Mouse (Mus musculus) kidney, adult 2 months (tissue): ENCODE results near the gene Il27. TPM values are rescaled to one million over a fixed set of nuclear protein-coding genes. Genes with fewer than 3 reads are reported as not detected.
A peak's percentile ranks its signal among the peaks of the same experiment; 100 is the strongest.
"Not testable (repeated sequence)": the region's sequence is repeated elsewhere in the genome, so short reads cannot be mapped to it uniquely, and the experiment has no call there.

ENCODE experiments used
- DNase-seq: peaks from one replicate; pipeline ENCODE4 v3.0.0; 2021
- H3K27ac ChIP-seq: fragments of 200-500 bp; 2 replicates; pipeline ENCODE4 v1.5.1; 2012; ENCODE audit warnings: low read depth, low read length, control low read depth, inconsistent platforms; ENCODE audit not compliant: insufficient read depth
- H3K27me3 ChIP-seq: fragments of 200-500 bp; replicated peaks from 2 replicates; pipeline ENCODE4 v1.6.1; 2012; ENCODE audit warnings: mild to moderate bottlenecking, moderate library complexity, low read length, inconsistent platforms; ENCODE audit not compliant: control insufficient read depth, insufficient read depth
- H3K36me3 ChIP-seq: fragments of 200-500 bp; 2 replicates; pipeline ENCODE4 v1.6.1; 2012; ENCODE audit warnings: mild to moderate bottlenecking, moderate library complexity, low read length, inconsistent platforms; ENCODE audit not compliant: control insufficient read depth, insufficient read depth
- H3K4me1 ChIP-seq: fragments of 200-500 bp; 2 replicates; pipeline ENCODE4 v1.6.1; 2011; ENCODE audit warnings: low read length; ENCODE audit not compliant: control insufficient read depth, insufficient read depth
- H3K4me3 ChIP-seq: fragments of 200-500 bp; 2 replicates; pipeline ENCODE4 v1.5.1; 2011; ENCODE audit warnings: mild to moderate bottlenecking, low read depth, low read length, control low read depth; ENCODE audit not compliant: insufficient read depth
- CTCF ChIP-seq: fragments of 200-500 bp; conservative IDR thresholded peaks from 2 replicates; pipeline ENCODE4 v1.5.1; 2011; ENCODE audit warnings: low read depth, mild to moderate bottlenecking, control low read depth, low read length, moderate library complexity, mixed read lengths; ENCODE audit not compliant: insufficient read depth, insufficient read length
- POLR2A ChIP-seq: fragments of 200-500 bp; IDR thresholded peaks from one replicate; pipeline ENCODE4 v1.6.1; 2011; ENCODE audit warnings: low read depth, low read length, control low read depth
- WGBS: fragments of 180-500 bp; shearing (Covaris S2); methylation state at CpG from one replicate; pipeline ENCODE4 v1.1.7; 2018; 5-methylcytosine and 5-hydroxymethylcytosine counted together
- polyA plus RNA-seq: library from polyadenylated mRNA; depleted of rRNA; stranded (reverse); fragments of >200 nt; gene quantifications from 2 replicates; pipeline ENCODE4 v1.2.3, GENCODE M21; 2012; rRNA removed

Gene Il27
- polyA plus RNA-seq, result 0.13 TPM in 1 of 2 replicates, not detected in the other

DNA sequence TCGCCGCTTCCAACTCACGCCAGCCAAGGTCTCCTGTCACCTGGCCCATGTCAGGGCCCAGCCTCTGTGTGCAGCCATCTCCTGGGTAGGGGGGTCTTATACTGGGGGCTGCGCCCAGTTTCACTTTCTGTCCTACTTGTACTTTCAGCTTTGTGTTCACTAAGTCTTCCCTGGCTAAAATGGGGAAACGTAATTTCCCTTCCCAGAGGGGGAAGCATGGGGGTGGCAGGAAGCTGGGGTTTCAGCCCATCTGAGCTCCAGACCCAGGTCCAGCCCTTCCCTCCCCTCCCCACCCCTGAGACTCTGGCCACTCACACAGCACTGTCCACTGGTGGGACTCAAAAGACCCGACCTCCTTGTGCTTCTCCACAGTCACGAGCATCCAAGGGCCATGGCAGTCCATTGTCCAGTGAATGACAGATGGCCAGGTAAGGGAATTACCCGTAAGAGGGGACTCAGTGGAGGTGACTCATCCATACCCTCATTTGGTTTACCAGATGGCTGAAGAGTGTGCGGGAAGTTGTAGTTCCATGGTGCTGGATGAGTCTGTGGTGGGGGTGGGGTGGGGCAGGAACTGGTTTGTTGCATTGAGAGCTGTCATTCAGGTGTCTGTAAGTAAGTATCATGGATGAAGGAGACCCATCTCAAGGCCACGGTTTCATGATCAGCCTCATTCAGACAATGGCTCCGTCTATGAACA is at the start of gene Il27:
Gene Il27 (minus strand): TSS at position 80 of the 700 bp plus-strand sequence.
- no peak for TF ChIP-seq CTCF
- DNase-seq, result no peak
- Histone ChIP-seq H3K4me1 (no peaks in the 10 kb centered on the region), H3K27me3 (no peaks in the 10 kb centered on the region), H3K36me3 (no peaks in the 10 kb centered on the region), H3K27ac (no peak within 1 kb of the TSS), H3K4me3 (no peak within 1 kb of the TSS)
- 82% methylated on average over 11 of the region's 11 CpGs for WGBS

- peak overlapping the region; percentile 24; the same call in 1 of the 2 replicates for H3K27ac ChIP-seq
- WGBS, result 45% methylated on average over 3 of the region's 3 CpGs
- DNase-seq, result no peak
- no peaks in the 10 kb centered on the region for H3K36me3 ChIP-seq
- no peaks in the 10 kb centered on the region for H3K4me1 ChIP-seq
- H3K4me3 ChIP-seq, result no peak overlapping the region
- no peak for TF ChIP-seq POLR2A
- TF ChIP-seq CTCF, result no peak
- no peaks in the 10 kb centered on the region for H3K27me3 ChIP-seq
Measured at GRCm38 (mm10) chr7:126644345-126644744, 49.6 kb upstream of the Il27 start.

GRCm38 (mm10) chr7:126643244-126643617 is 48.5 kb upstream of the Il27 start:
- not testable (repeated sequence) for H3K27ac ChIP-seq, H3K4me3 ChIP-seq, H3K4me1 ChIP-seq, H3K27me3 ChIP-seq, H3K36me3 ChIP-seq
- peak; percentile 58 for DNase-seq
- TF ChIP-seq CTCF, result peak; percentile 52
- 6% methylated on average over 3 of the region's 3 CpGs for WGBS

DNA sequence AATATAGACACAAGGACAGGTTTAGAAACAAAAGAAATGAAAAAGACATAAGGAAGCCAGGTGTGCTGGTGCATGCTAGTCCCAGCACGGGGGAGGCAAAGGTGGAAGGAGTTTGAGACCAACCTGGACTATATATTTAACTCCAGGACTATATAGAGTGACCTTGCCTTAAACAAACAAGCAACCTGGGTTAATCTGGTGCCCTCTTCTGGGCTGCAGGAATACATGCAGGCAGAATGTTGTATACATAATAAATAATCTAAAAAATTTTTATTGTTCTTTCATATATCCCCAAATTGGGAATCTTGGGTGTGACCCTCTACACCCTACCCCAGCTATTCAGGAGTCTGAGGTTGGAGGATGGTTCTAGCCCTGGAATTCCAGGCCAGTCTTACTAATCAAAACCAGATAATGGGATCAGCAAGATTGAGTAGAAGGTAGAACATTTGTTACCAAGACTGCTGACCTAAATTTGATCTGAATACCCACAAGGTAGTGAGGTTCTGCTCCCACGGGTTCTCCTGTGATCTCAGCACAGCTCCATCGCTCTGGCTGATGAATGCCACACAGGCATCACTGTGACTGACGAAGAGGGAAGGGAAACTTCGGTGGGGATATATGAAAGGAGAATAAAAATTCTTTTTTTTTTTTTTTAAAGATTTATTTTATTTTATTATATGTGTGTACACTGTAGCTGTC is 48.0 kb upstream of the Il27 start:
- no peaks in the 10 kb centered on the region for H3K36me3 ChIP-seq
- DNase-seq, result no peak
- no peak overlapping the region for H3K27ac ChIP-seq
- H3K4me1 ChIP-seq, result no peaks in the 10 kb centered on the region
- no peak for TF ChIP-seq POLR2A
- TF ChIP-seq CTCF, result no peak
- H3K27me3 ChIP-seq, result no peaks in the 10 kb centered on the region
- H3K4me3 ChIP-seq, result no peak overlapping the region
- WGBS, result 48% methylated on average over 5 of the region's 5 CpGs

- DNase-seq, result peak; percentile 70
- no peak for TF ChIP-seq POLR2A
- TF ChIP-seq CTCF, result peak; percentile 84
- Histone ChIP-seq H3K36me3 (no peaks in the 10 kb centered on the region), H3K4me1 (no peaks in the 10 kb centered on the region), H3K27ac (no peak overlapping the region), H3K27me3 (no peaks in the 10 kb centered on the region; the same call in 1 of the 2 replicates), H3K4me3 (no peak overlapping the region)
- WGBS, result 13% methylated on average over 4 of the region's 4 CpGs
Measured at GRCm38 (mm10) chr7:126636733-126637520, 42.2 kb upstream of the Il27 start.

GRCm38 (mm10) chr7:126635375-126635774 is 40.6 kb upstream of the Il27 start:
- no peaks in the 10 kb centered on the region; the same call in 1 of the 2 replicates for H3K27me3 ChIP-seq
- no peak overlapping the region for H3K27ac ChIP-seq
- no peak for DNase-seq
- H3K4me3 ChIP-seq, result no peak overlapping the region
- no peaks in the 10 kb centered on the region for H3K4me1 ChIP-seq
- no peaks in the 10 kb centered on the region for H3K36me3 ChIP-seq
- TF ChIP-seq POLR2A, result no peak
- no peak for TF ChIP-seq CTCF

DNA sequence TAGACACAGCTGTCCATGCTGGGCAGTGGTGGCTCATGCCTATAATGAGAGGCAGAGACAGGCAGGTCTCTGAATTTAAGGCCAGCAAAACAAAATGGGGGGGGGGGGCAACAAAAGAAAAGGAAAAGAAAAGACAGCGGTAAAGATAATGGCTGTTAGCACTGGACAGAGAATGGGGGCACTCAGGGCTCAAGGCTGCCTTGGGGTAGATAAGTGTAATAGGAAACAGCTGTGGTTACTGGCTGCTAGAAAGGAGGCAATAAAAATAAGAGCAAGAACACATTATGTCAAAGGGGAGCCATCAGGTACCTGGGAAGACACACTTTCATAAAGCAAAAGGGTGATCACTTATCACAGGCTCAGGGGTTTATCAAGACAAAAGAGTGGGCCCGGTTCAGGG is 37.7 kb upstream of the Il27 start:
- H3K27ac ChIP-seq, result no peak overlapping the region
- 74% methylated on average over 2 of the region's 2 CpGs for WGBS
- H3K36me3 ChIP-seq, result no peaks in the 10 kb centered on the region
- H3K4me1 ChIP-seq, result no peaks in the 10 kb centered on the region
- H3K4me3 ChIP-seq, result no peak overlapping the region
- no peaks in the 10 kb centered on the region; the same call in 1 of the 2 replicates for H3K27me3 ChIP-seq
- no peak for DNase-seq
- no peak for TF ChIP-seq POLR2A
- no peak for TF ChIP-seq CTCF
